Mouse (Mus musculus) embryonic fibroblast, embryonic 13.5 days (primary cell): ENCODE measurements at regions not wholly inside any gene's neighbourhood (a gene's known extent, or its start where the extent isn't known, plus 50 kb on each side); places are given as distances from the start of the nearest gene placed in this dataset.

Experiments
- CTCF ChIP-seq: IDR thresholded peaks from 2 replicates; pipeline ENCODE4 v1.5.1; 2011; ENCODE audit warnings: mild to moderate bottlenecking, control low read depth, low read length, moderate library complexity, borderline replicate concordance; ENCODE audit not compliant: insufficient read depth
- POLR2A ChIP-seq: IDR thresholded peaks from 2 replicates; pipeline ENCODE4 v1.6.1; 2011; ENCODE audit warnings: low read depth, mild to moderate bottlenecking, control low read depth, low read length, moderate library complexity

DNA sequence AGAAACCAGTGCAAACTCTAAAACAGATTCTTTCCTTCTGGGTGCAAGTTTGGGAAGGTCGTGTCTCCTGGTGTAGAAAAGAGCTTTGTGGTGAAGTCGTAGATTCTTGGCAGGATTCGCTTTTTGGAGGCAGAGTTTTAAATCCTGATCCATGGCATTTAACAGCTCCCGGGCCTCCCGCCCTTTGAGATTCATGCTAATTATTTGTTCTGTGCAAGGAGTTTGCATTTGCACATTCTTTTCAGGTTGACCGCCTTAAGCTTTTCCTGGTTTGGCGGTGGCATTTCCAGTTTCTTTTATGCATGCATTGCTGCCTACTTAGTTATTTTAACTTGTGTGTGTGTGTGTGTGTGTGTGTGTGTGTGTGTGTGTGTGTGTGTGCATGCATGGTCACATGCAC lies 126.9 kb upstream of the A230072I06Rik start:
- TF ChIP-seq CTCF: no peak
- no peak for TF ChIP-seq POLR2A
